Mouse (Mus musculus): ENCODE measurements around the gene Bach2. TPM values are rescaled to one million over a fixed set of nuclear protein-coding genes. Genes with fewer than 3 reads are reported as not detected.

Gene Bach2
- polyA plus RNA-seq, 1 experiment from 2014 or later = 8.2 TPM

- Histone ChIP-seq H3K27ac (replicated peaks in 1 of 2; ENCODE audit: control insufficient read depth in 1 of 2, insufficient read depth in 1 of 2, low read depth in 2 of 2, low read length in 2 of 2) (no peak overlapping the region), H3K9me3 (ENCODE audit: control insufficient read depth, low read length) (0 out of 2 replicates have a peak, but pooled peaks cover 2% of the 10 kb centered on the region), H3K4me3 (ENCODE audit: control insufficient read depth in 1 of 2, insufficient read depth in 1 of 2, low read depth in 1 of 2, low read length in 2 of 2) (no peak overlapping the region), H3K4me2 (ENCODE audit: low read length) (no peak overlapping the region), H3K4me1 (ENCODE audit: control insufficient read depth in 2 of 2, insufficient read depth in 2 of 2, low read length in 2 of 2) (no peaks in the 10 kb centered on the region), H3K36me3 (ENCODE audit: control insufficient read depth, insufficient read depth, low read length) (no peaks in the 10 kb centered on the region), H3K27me3 (ENCODE audit: control insufficient read depth, insufficient read depth, low read length) (no peaks in the 10 kb centered on the region), H3K9ac (ENCODE audit: low read length) (no peak overlapping the region)
- 91% methylated on average over 3 of the region's 3 CpGs for WGBS
- no peak for ATAC-seq (ENCODE audit: insufficient number of reproducible peaks, insufficient read depth, low FRiP score, low read depth)
Observed at GRCm38 (mm10) chr4:32447850-32448249, 209.2 kb downstream of the Bach2 start.

DNA sequence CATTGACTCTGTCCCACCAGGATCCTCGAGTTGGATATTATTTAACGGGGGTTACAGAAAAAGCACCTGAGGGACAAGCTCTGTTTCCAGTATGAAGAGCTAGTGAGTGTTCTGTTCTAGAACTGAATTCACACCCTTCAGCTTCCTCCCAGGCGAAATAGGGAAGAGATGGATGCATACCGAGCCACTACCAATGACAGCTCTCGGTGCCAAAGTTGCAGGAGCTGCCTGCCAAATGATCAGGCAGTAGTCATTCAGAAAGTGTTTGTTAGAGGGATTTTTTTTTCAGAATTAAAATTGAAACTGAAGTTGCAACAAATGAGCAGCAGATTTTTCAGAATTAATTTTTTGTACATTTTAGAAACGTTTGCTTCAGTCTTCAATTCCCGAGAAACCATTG, 223.4 kb downstream of the Bach2 start:
- no peak overlapping the region for H3K4me3 ChIP-seq (ENCODE audit: control insufficient read depth in 1 of 2, insufficient read depth in 1 of 2, low read depth in 1 of 2, low read length in 2 of 2)
- no peak for ATAC-seq (ENCODE audit: insufficient number of reproducible peaks, insufficient read depth, low FRiP score, low read depth)
- WGBS = 77% methylated on average over 7 of the region's 7 CpGs
- no peak overlapping the region for H3K4me2 ChIP-seq (ENCODE audit: low read length)
- H3K36me3 ChIP-seq (ENCODE audit: control insufficient read depth, insufficient read depth, low read length) = no peaks in the 10 kb centered on the region
- H3K27ac ChIP-seq (replicated peaks in 1 of 2; ENCODE audit: control insufficient read depth in 1 of 2, insufficient read depth in 1 of 2, low read depth in 2 of 2, low read length in 2 of 2) = no peak overlapping the region
- H3K9ac ChIP-seq (ENCODE audit: low read length) = no peak overlapping the region
- H3K27me3 ChIP-seq (ENCODE audit: control insufficient read depth, insufficient read depth, low read length) = no peaks in the 10 kb centered on the region
- peaks cover 2 to 8% of the 10 kb centered on the region in 2 experiments; a peak in 2 of 4 replicates for H3K4me1 ChIP-seq (ENCODE audit: control insufficient read depth in 2 of 2, insufficient read depth in 2 of 2, low read length in 2 of 2)
- H3K9me3 ChIP-seq (ENCODE audit: control insufficient read depth, low read length) = no peaks in the 10 kb centered on the region

GRCm38 (mm10) chr4:32463065-32463464, 224.5 kb downstream of the Bach2 start:
- WGBS = 77% methylated on average over 6 of the region's 6 CpGs
- Histone ChIP-seq H3K27ac (replicated peaks in 1 of 2; ENCODE audit: control insufficient read depth in 1 of 2, insufficient read depth in 1 of 2, low read depth in 2 of 2, low read length in 2 of 2) (no peak overlapping the region), H3K27me3 (ENCODE audit: control insufficient read depth, insufficient read depth, low read length) (no peaks in the 10 kb centered on the region), H3K9ac (ENCODE audit: low read length) (no peak overlapping the region), H3K36me3 (ENCODE audit: control insufficient read depth, insufficient read depth, low read length) (no peaks in the 10 kb centered on the region), H3K9me3 (ENCODE audit: control insufficient read depth, low read length) (no peaks in the 10 kb centered on the region), H3K4me1 (ENCODE audit: control insufficient read depth in 2 of 2, insufficient read depth in 2 of 2, low read length in 2 of 2) (peaks cover 2 to 8% of the 10 kb centered on the region in 2 experiments; a peak in 2 of 4 replicates), H3K4me3 (ENCODE audit: control insufficient read depth in 1 of 2, insufficient read depth in 1 of 2, low read depth in 1 of 2, low read length in 2 of 2) (no peak overlapping the region), H3K4me2 (ENCODE audit: low read length) (no peak overlapping the region)
- ATAC-seq (ENCODE audit: insufficient number of reproducible peaks, insufficient read depth, low FRiP score, low read depth) = no peak

DNA sequence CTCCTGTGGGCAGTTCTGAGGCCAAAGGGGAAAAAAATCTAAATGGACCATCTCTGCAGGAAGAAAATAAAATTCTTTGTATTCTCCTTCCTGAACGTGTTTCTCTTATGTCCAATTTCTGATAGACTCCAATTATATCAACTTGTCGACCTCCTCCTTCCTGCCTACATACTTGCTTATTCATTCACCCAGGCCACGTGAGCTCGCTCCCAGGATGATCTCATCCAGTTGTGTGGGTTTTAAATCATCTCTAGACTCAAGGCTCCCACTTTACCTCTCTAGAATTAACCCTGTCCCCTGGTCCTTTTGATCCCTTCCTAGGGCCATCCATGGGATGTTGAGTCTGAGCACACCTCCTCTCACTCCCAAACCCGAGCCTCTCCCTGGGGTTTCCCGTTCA, 225.9 kb downstream of the Bach2 start:
- Histone ChIP-seq H3K36me3 (ENCODE audit: control insufficient read depth, insufficient read depth, low read length) (no peaks in the 10 kb centered on the region), H3K27me3 (ENCODE audit: control insufficient read depth, insufficient read depth, low read length) (no peaks in the 10 kb centered on the region), H3K9me3 (ENCODE audit: control insufficient read depth, low read length) (peaks cover 2% of the 10 kb centered on the region; the same call in 1 of the 2 replicates), H3K4me1 (ENCODE audit: control insufficient read depth in 2 of 2, insufficient read depth in 2 of 2, low read length in 2 of 2) (peaks cover 2 to 8% of the 10 kb centered on the region in 2 experiments; a peak in 2 of 4 replicates), H3K27ac (replicated peaks in 1 of 2; ENCODE audit: control insufficient read depth in 1 of 2, insufficient read depth in 1 of 2, low read depth in 2 of 2, low read length in 2 of 2) (no peak overlapping the region), H3K9ac (ENCODE audit: low read length) (no peak overlapping the region), H3K4me3 (ENCODE audit: control insufficient read depth in 1 of 2, insufficient read depth in 1 of 2, low read depth in 1 of 2, low read length in 2 of 2) (no peak overlapping the region), H3K4me2 (ENCODE audit: low read length) (no peak overlapping the region)
- WGBS = 70% methylated on average over 6 of the region's 6 CpGs
- no peak for ATAC-seq (ENCODE audit: insufficient number of reproducible peaks, insufficient read depth, low FRiP score, low read depth)

GRCm38 (mm10) chr4:32466031-32466430, 227.4 kb downstream of the Bach2 start:
- H3K27ac ChIP-seq (replicated peaks in 1 of 2; ENCODE audit: control insufficient read depth in 1 of 2, insufficient read depth in 1 of 2, low read depth in 2 of 2, low read length in 2 of 2) = no peak overlapping the region
- no peak overlapping the region for H3K4me3 ChIP-seq (ENCODE audit: control insufficient read depth in 1 of 2, insufficient read depth in 1 of 2, low read depth in 1 of 2, low read length in 2 of 2)
- H3K27me3 ChIP-seq (ENCODE audit: control insufficient read depth, insufficient read depth, low read length) = no peaks in the 10 kb centered on the region
- no peak overlapping the region for H3K4me2 ChIP-seq (ENCODE audit: low read length)
- no peaks in the 10 kb centered on the region for H3K36me3 ChIP-seq (ENCODE audit: control insufficient read depth, insufficient read depth, low read length)
- no peak for ATAC-seq (ENCODE audit: insufficient number of reproducible peaks, insufficient read depth, low FRiP score, low read depth)
- peaks cover 5% of the 10 kb centered on the region; the same call in 1 of the 2 replicates for H3K9me3 ChIP-seq (ENCODE audit: control insufficient read depth, low read length)
- 71% methylated on average over 8 of the region's 8 CpGs for WGBS
- H3K9ac ChIP-seq (ENCODE audit: low read length) = no peak overlapping the region
- H3K4me1 ChIP-seq (ENCODE audit: control insufficient read depth in 2 of 2, insufficient read depth in 2 of 2, low read length in 2 of 2) = peaks cover 2 to 8% of the 10 kb centered on the region in 2 experiments; a peak in 2 of 4 replicates

- no peak overlapping the region for H3K27ac ChIP-seq (replicated peaks in 1 of 2; ENCODE audit: control insufficient read depth in 1 of 2, insufficient read depth in 1 of 2, low read depth in 2 of 2, low read length in 2 of 2)
Observed at GRCm38 (mm10) chr4:32477977-32478660, 239.5 kb downstream of the Bach2 start.

DNA sequence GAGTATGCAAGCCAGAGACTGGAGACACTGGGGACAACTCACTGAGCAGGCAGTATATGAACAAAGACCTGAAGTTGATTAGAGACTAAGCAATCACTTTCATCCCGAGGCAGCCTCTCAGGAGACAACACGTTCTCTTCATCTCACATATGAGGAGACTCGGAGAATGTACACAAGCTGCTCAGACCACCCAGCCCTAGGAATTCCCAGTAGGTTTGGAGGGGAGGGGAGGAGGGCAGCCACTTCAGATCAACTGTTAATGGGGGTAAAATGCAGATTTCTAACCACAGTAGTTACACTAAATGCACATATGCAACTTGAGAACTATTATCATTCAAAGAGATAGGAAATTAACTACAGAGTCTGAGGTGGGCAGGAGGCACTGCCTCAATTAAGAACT, 240.6 kb downstream of the Bach2 start:
- ATAC-seq (ENCODE audit: insufficient number of reproducible peaks, insufficient read depth, low FRiP score, low read depth) = no peak
- Histone ChIP-seq H3K4me2 (ENCODE audit: low read length) (no peak overlapping the region), H3K4me1 (ENCODE audit: control insufficient read depth in 2 of 2, insufficient read depth in 2 of 2, low read length in 2 of 2) (peaks cover 11 to 12% of the 10 kb centered on the region in 2 experiments; a peak in 3 of 4 replicates), H3K9me3 (ENCODE audit: control insufficient read depth, low read length) (peaks cover 6% of the 10 kb centered on the region; the same call in 1 of the 2 replicates), H3K36me3 (ENCODE audit: control insufficient read depth, insufficient read depth, low read length) (no peaks in the 10 kb centered on the region), H3K27me3 (ENCODE audit: control insufficient read depth, insufficient read depth, low read length) (no peaks in the 10 kb centered on the region), H3K9ac (ENCODE audit: low read length) (no peak overlapping the region), H3K27ac (replicated peaks in 1 of 2; ENCODE audit: control insufficient read depth in 1 of 2, insufficient read depth in 1 of 2, low read depth in 2 of 2, low read length in 2 of 2) (no peak overlapping the region), H3K4me3 (ENCODE audit: control insufficient read depth in 1 of 2, insufficient read depth in 1 of 2, low read depth in 1 of 2, low read length in 2 of 2) (no peak overlapping the region)
- WGBS = 48% methylated on average over 3 of the region's 3 CpGs

More at GRCm38 (mm10) chr4:32477977-32478660, 239.5 kb downstream of the Bach2 start:
- H3K4me2 ChIP-seq (ENCODE audit: low read length) = no peak overlapping the region
- no peaks in the 10 kb centered on the region for H3K36me3 ChIP-seq (ENCODE audit: control insufficient read depth, insufficient read depth, low read length)
- H3K4me1 ChIP-seq (ENCODE audit: control insufficient read depth in 2 of 2, insufficient read depth in 2 of 2, low read length in 2 of 2) = peaks cover 10 to 12% of the 10 kb centered on the region in 2 experiments; a peak in 3 of 4 replicates
- ATAC-seq (ENCODE audit: insufficient number of reproducible peaks, insufficient read depth, low FRiP score, low read depth) = no peak
- WGBS = 81% methylated on average over 6 of the region's 6 CpGs
- no peak overlapping the region for H3K9ac ChIP-seq (ENCODE audit: low read length)
- no peak overlapping the region for H3K4me3 ChIP-seq (ENCODE audit: control insufficient read depth in 1 of 2, insufficient read depth in 1 of 2, low read depth in 1 of 2, low read length in 2 of 2)
- no peaks in the 10 kb centered on the region for H3K27me3 ChIP-seq (ENCODE audit: control insufficient read depth, insufficient read depth, low read length)
- H3K9me3 ChIP-seq (ENCODE audit: control insufficient read depth, low read length) = peaks cover 6% of the 10 kb centered on the region; the same call in 1 of the 2 replicates
